Mouse (Mus musculus): ENCODE measurements at regions not wholly inside any gene's neighbourhood (a gene's known extent, or its start where the extent isn't known, plus 50 kb on each side); places are given as distances from the start of the nearest gene placed in this dataset.

DNA sequence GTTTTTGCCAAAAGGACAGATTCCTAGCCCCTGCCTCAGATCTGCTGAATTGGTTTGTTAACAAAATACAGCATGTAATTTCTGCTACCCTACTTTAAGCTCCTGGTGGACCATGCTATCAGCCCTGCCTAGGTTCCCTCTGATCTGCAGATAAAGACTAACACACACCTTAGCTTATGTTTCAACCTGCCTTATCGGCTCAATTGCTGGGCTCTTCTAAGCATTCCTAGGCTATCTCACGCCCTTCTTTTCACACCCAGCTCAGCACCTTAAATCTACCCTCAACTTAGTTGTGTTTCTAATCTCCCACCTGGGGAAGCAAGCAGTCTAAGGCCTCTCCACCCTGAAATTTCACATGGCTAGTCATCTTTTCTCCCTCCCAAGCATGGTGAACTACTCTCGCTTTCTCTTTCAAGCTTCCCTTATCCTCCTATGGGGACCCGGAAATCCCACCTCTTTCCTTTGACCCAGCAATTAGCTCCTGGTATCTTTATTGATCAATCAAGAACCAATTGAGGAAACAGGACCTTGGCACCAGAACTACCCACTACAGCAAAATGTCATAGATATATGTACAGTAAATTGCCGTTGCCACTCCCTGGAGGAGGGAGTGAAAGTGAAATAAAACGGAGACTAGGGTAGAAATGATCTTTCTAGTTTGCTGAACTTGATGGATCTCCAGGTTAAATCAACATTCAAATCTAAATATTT is 569.7 kb upstream of the Dmac1 start:
- Histone ChIP-seq H3K4me2 (ENCODE audit: low read length) (no peak overlapping the region), H3K27me3 (ENCODE audit: insufficient read depth, low read length) (no peaks in the 10 kb centered on the region), H3K9me3 (replicated peaks; ENCODE audit: low read length) (no peaks in the 10 kb centered on the region), H3K27ac (no peak overlapping the region), H3K4me1 (replicated peaks; ENCODE audit: insufficient read depth, low read length) (no peaks in the 10 kb centered on the region), H3K36me3 (ENCODE audit: insufficient read depth, low read length) (no peaks in the 10 kb centered on the region), H3K4me3 (replicated peaks; ENCODE audit: low read depth, low read length) (no peak overlapping the region), H3K9ac (ENCODE audit: low read depth, low read length) (no peak overlapping the region)
- WGBS = 76% methylated on average over 6 of the region's 6 CpGs
- TF ChIP-seq CTCF (IDR thresholded peaks at IDR 0.05; ENCODE audit: low read depth) = no peak
- no peak for DNase-seq (ENCODE audit: low spot score)
- no peak for ATAC-seq (replicated peaks; ENCODE audit: low FRiP score, low read depth)

DNA sequence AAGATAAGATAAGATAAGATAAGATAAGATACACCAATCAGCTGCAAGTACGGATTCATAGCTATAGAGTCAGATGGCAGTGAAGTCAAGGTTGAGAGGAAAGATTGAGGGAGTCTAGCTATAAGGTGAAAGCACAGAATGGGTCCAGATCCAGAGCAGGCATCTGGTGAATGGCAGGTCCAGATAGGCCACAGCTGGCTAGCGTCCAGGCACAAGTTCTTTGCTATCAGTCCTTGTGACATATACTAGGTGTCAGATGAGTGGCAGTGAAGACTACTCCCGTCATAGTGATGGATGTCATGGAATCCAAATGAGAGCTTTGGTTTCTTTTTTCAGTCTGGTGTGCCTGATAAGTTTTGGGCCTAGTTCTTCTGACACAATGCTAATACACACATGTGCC is 566.9 kb upstream of the Dmac1 start:
- no peak overlapping the region for H3K27ac ChIP-seq
- no peaks in the 10 kb centered on the region for H3K4me1 ChIP-seq (replicated peaks; ENCODE audit: insufficient read depth, low read length)
- no peak for TF ChIP-seq CTCF (IDR thresholded peaks at IDR 0.05; ENCODE audit: low read depth)
- H3K9ac ChIP-seq (ENCODE audit: low read depth, low read length) = no peak overlapping the region
- H3K4me2 ChIP-seq (ENCODE audit: low read length) = no peak overlapping the region
- no peaks in the 10 kb centered on the region for H3K36me3 ChIP-seq (ENCODE audit: insufficient read depth, low read length)
- no peaks in the 10 kb centered on the region for H3K9me3 ChIP-seq (replicated peaks; ENCODE audit: low read length)
- WGBS = 76% methylated on average over 3 of the region's 3 CpGs
- ATAC-seq (replicated peaks; ENCODE audit: low FRiP score, low read depth) = no peak
- no peaks in the 10 kb centered on the region for H3K27me3 ChIP-seq (ENCODE audit: insufficient read depth, low read length)
- no peak overlapping the region for H3K4me3 ChIP-seq (replicated peaks; ENCODE audit: low read depth, low read length)
- no peak for DNase-seq (ENCODE audit: low spot score)

DNA sequence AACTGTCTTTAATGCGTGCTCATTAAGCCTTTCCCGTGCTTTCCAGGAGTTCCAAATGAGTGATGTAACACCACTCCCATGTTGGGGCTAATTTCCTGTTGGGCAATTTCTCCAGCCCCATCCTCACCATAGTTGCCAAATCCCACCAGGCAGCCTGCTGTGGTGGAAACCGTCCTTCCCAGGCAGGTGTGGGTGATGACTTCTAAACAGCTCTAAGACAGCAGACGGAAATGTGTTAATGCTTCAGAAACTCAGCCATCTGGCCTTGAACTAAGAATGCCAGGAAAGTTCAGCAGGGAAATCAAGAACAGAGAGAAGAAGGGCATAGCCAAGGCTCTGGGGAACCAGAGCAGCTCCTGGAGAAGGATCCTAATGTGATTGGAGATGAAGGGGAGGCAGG is 560.5 kb upstream of the Dmac1 start:
- H3K27ac ChIP-seq = no peak overlapping the region
- no peak overlapping the region for H3K4me3 ChIP-seq (replicated peaks; ENCODE audit: low read depth, low read length)
- no peak overlapping the region for H3K9ac ChIP-seq (ENCODE audit: low read depth, low read length)
- H3K27me3 ChIP-seq (ENCODE audit: insufficient read depth, low read length) = no peaks in the 10 kb centered on the region
- DNase-seq (ENCODE audit: low spot score) (no peak), ATAC-seq (replicated peaks; ENCODE audit: low FRiP score, low read depth) (no peak)
- H3K9me3 ChIP-seq (replicated peaks; ENCODE audit: low read length) = no peaks in the 10 kb centered on the region
- WGBS = 54% methylated on average over 4 of the region's 4 CpGs
- H3K36me3 ChIP-seq (ENCODE audit: insufficient read depth, low read length) = no peaks in the 10 kb centered on the region
- TF ChIP-seq CTCF (IDR thresholded peaks at IDR 0.05; ENCODE audit: low read depth) = no peak
- no peak overlapping the region for H3K4me2 ChIP-seq (ENCODE audit: low read length)
- H3K4me1 ChIP-seq (replicated peaks; ENCODE audit: insufficient read depth, low read length) = no peaks in the 10 kb centered on the region

DNA sequence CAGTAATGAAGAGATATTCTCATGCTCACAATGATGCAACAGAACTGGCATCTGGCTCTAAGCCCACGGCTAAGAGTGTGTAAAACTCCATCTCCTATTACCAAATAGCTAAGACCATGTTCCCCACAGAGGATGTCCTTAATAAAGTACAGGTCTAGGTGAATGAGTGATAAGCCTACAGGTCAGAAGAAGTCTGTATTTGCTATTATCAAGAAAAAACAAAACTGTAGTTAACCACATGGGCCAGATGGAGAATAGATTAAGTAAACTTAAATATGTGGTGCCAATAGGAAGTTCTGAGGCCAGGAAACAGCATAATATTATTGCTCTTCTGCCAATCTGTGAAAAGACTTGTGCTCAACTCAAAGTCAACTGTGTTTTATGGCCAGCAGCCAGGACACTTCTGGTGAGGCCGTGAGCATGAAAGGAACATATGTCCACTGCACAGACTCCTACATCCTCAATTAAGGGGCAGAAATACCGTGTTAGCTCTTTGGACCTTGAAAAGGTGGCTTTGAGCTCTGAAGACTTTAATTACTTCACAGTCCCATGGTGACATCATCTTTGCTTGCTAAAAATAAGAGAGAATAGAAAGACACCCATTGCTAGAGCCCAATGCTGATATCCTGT is 549.1 kb upstream of the Dmac1 start:
- ATAC-seq (replicated peaks; ENCODE audit: low FRiP score, low read depth) = no peak
- H3K4me2 ChIP-seq (ENCODE audit: low read length) = no peak overlapping the region
- H3K4me1 ChIP-seq (replicated peaks; ENCODE audit: insufficient read depth, low read length) = no peaks in the 10 kb centered on the region
- no peak overlapping the region for H3K9ac ChIP-seq (ENCODE audit: low read depth, low read length)
- no peak overlapping the region for H3K27ac ChIP-seq
- H3K4me3 ChIP-seq (replicated peaks; ENCODE audit: low read depth, low read length) = no peak overlapping the region
- no peaks in the 10 kb centered on the region for H3K27me3 ChIP-seq (ENCODE audit: insufficient read depth, low read length)
- H3K36me3 ChIP-seq (ENCODE audit: insufficient read depth, low read length) = no peaks in the 10 kb centered on the region
- 48% methylated on average over 3 of the region's 3 CpGs for WGBS
- H3K9me3 ChIP-seq (replicated peaks; ENCODE audit: low read length) = no peaks in the 10 kb centered on the region
- no peak for DNase-seq (ENCODE audit: low spot score)
- no peak for TF ChIP-seq CTCF (IDR thresholded peaks at IDR 0.05; ENCODE audit: low read depth)

DNA sequence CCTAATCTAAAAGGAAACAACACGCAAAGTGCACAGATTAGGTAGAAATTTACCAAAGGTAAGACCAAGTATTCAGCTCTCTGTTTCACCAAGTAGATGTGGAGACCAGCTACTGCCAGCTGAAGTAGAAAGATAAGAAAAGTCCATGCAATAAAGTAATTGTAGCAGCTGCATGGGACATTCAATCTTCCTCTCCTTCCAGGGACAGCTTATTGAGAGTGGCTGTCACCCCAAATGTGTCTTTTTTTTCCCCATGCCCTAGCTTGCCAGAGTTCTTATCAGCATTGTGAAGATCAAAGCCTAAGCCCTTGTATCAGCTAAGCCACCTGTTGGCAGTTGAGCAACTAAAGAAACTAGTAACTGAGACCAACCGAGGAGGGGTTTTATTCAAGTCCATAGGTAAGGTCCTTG is 541.1 kb upstream of the Dmac1 start:
- Histone ChIP-seq H3K27me3 (ENCODE audit: insufficient read depth, low read length) (no peaks in the 10 kb centered on the region), H3K4me2 (ENCODE audit: low read length) (no peak overlapping the region), H3K4me1 (replicated peaks; ENCODE audit: insufficient read depth, low read length) (no peaks in the 10 kb centered on the region), H3K27ac (no peak overlapping the region), H3K36me3 (ENCODE audit: insufficient read depth, low read length) (no peaks in the 10 kb centered on the region), H3K4me3 (replicated peaks; ENCODE audit: low read depth, low read length) (no peak overlapping the region), H3K9me3 (replicated peaks; ENCODE audit: low read length) (no peaks in the 10 kb centered on the region), H3K9ac (ENCODE audit: low read depth, low read length) (no peak overlapping the region)
- WGBS = 58% methylated on average over 2 of the region's 2 CpGs
- ATAC-seq (replicated peaks; ENCODE audit: low FRiP score, low read depth) (no peak), DNase-seq (ENCODE audit: low spot score) (no peak)
- TF ChIP-seq CTCF (IDR thresholded peaks at IDR 0.05; ENCODE audit: low read depth) = no peak

DNA sequence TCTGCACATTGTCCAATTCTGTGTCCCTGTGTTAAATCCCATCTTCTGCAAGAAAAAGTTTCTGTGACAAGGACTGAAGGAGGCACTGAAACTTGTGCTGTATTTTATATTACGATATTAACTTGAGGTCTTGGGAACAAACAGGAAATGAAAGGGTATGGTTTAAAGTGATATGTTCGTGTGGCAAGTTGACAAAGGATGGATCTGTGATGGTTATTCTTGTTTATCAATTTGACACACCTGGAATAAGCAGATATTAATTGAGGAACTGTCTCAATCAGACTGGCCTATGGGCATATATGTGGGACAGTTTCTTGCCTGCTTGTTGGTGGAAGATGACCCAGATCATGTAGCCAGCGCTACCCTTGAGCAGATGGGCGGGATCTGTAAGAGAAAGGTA is 537.9 kb upstream of the Dmac1 start:
- H3K36me3 ChIP-seq (ENCODE audit: insufficient read depth, low read length) = no peaks in the 10 kb centered on the region
- no peak for ATAC-seq (replicated peaks; ENCODE audit: low FRiP score, low read depth)
- no peak for TF ChIP-seq CTCF (IDR thresholded peaks at IDR 0.05; ENCODE audit: low read depth)
- no peak overlapping the region for H3K27ac ChIP-seq
- WGBS = 89% methylated on average over 4 of the region's 4 CpGs
- H3K9me3 ChIP-seq (replicated peaks; ENCODE audit: low read length) = no peaks in the 10 kb centered on the region
- H3K9ac ChIP-seq (ENCODE audit: low read depth, low read length) = no peak overlapping the region
- H3K4me1 ChIP-seq (replicated peaks; ENCODE audit: insufficient read depth, low read length) = no peaks in the 10 kb centered on the region
- H3K4me2 ChIP-seq (ENCODE audit: low read length) = no peak overlapping the region
- H3K4me3 ChIP-seq (replicated peaks; ENCODE audit: low read depth, low read length) = no peak overlapping the region
- no peaks in the 10 kb centered on the region for H3K27me3 ChIP-seq (ENCODE audit: insufficient read depth, low read length)
- DNase-seq (ENCODE audit: low spot score) = no peak
